Mouse (Mus musculus) CH12.LX (cell line): ENCODE results near the gene Tmcc1. TPM values are rescaled to one million over a fixed set of nuclear protein-coding genes. Genes with fewer than 3 reads are reported as not detected.
A peak's percentile ranks its signal among the peaks of the same experiment; 100 is the strongest.

Source experiments
- DNase-seq: peaks from one replicate; pipeline ENCODE4 v3.0.0-alpha.2; 2013; ENCODE audit errors: extremely low read depth
- H3K27ac ChIP-seq: 2 replicates; pipeline ENCODE4 v1.5.1; 2012; ENCODE audit warnings: low read depth, mild to moderate bottlenecking, control low read depth, moderate library complexity; ENCODE audit not compliant: insufficient read depth
- H3K27me3 ChIP-seq: replicated peaks from 2 replicates; pipeline ENCODE3; 2012; ENCODE audit warnings: inconsistent platforms
- H3K36me3 ChIP-seq, 2 experiments: replicated peaks in 1 of 2; 2 replicates each; pipeline versions ENCODE3 to v1.6.1; 2012; ENCODE audit warnings: inconsistent platforms in 1 of 2, low read length in 1 of 2, mild to moderate bottlenecking in 1 of 2, mixed read lengths in 1 of 2, moderate library complexity in 1 of 2; ENCODE audit not compliant: control insufficient read depth in 1 of 2, insufficient read depth in 1 of 2
- H3K4me1 ChIP-seq, 2 experiments: 2 replicates each; pipeline ENCODE4 v1.6.1; 2012; ENCODE audit warnings: inconsistent platforms in 1 of 2, moderate library complexity in 1 of 2; ENCODE audit not compliant: insufficient read depth in 2 of 2, control insufficient read depth in 1 of 2
- H3K4me2 ChIP-seq: 2 replicates; pipeline ENCODE4 v1.6.1; 2012; ENCODE audit warnings: low read depth, mild to moderate bottlenecking, control low read depth; ENCODE audit not compliant: poor library complexity, insufficient read depth, severe bottlenecking
- H3K4me3 ChIP-seq, 3 experiments: fragments of 150-350 bp in 1 of 3; sonication (generic) in 1 of 3; replicated peaks in 1 of 3; 2 replicates each; pipeline versions ENCODE3 to v1.5.1; 2011 to 2012; ENCODE audit warnings: low read depth in 2 of 3, low read length in 2 of 3, mild to moderate bottlenecking in 2 of 3, moderate library complexity in 2 of 3, control low read depth in 1 of 3, improper control_type of control experiment in 1 of 3, inconsistent platforms in 1 of 3, mixed read lengths in 1 of 3; ENCODE audit not compliant: poor library complexity in 1 of 3
- H3K79me2 ChIP-seq: replicated peaks from 2 replicates; pipeline ENCODE4 v1.6.1; 2012; ENCODE audit warnings: mild to moderate bottlenecking, moderate library complexity; ENCODE audit not compliant: control insufficient read depth, poor library complexity, insufficient read depth, severe bottlenecking; ENCODE audit errors: extremely low read depth
- H3K9ac ChIP-seq: 2 replicates; pipeline ENCODE4 v1.6.1; 2012; ENCODE audit warnings: low read depth, mild to moderate bottlenecking, control low read depth, moderate library complexity; ENCODE audit not compliant: insufficient read depth
- H3K9me3 ChIP-seq: replicated peaks from 2 replicates; pipeline ENCODE3; 2012; ENCODE audit warnings: low read length, inconsistent platforms, mixed read lengths
- CHD2 ChIP-seq: IDR thresholded peaks from 2 replicates; pipeline ENCODE4 v1.6.1; 2011; ENCODE audit warnings: low read length, improper control_type of control experiment
- CTCF ChIP-seq, 2 experiments: IDR thresholded peaks in 1 of 2; conservative IDR thresholded peaks in 1 of 2; 2 replicates each; pipeline ENCODE4 v1.5.1; 2011 to 2012; ENCODE audit warnings: low read depth in 2 of 2, low read length in 2 of 2, improper control_type of control experiment in 1 of 2, inconsistent platforms in 1 of 2, mild to moderate bottlenecking in 1 of 2, moderate library complexity in 1 of 2
- ELF1 ChIP-seq: IDR thresholded peaks from 2 replicates; pipeline ENCODE4 v1.6.1; 2014; ENCODE audit warnings: low read depth, mild to moderate bottlenecking, inconsistent platforms, low read length, improper control_type of control experiment
- EP300 ChIP-seq: IDR thresholded peaks from 2 replicates; pipeline ENCODE4 v1.6.1; 2011; ENCODE audit warnings: low read length, improper control_type of control experiment
- ETS1 ChIP-seq: conservative IDR thresholded peaks from 2 replicates; pipeline ENCODE4 v1.6.1; 2012; ENCODE audit warnings: low read depth, mild to moderate bottlenecking, inconsistent platforms, low read length, improper control_type of control experiment, moderate library complexity
- GABPA ChIP-seq: IDR thresholded peaks from 2 replicates; pipeline ENCODE4 v1.6.1; 2012; ENCODE audit warnings: low read depth, low read length, improper control_type of control experiment, inconsistent platforms; ENCODE audit not compliant: insufficient replicate concordance
- HCFC1 ChIP-seq: IDR thresholded peaks from 2 replicates; pipeline ENCODE4 v1.6.1; 2012; ENCODE audit warnings: low read depth, mild to moderate bottlenecking, inconsistent platforms, low read length, improper control_type of control experiment
- IRF4 ChIP-seq: IDR thresholded peaks from 2 replicates; pipeline ENCODE4 v1.6.1; 2014; ENCODE audit warnings: low read depth, mild to moderate bottlenecking, inconsistent platforms, low read length, improper control_type of control experiment
- JUND ChIP-seq: conservative IDR thresholded peaks from 2 replicates; pipeline ENCODE4 v1.6.1; 2011; ENCODE audit warnings: low read depth, low read length, improper control_type of control experiment
- KAT2A ChIP-seq: IDR thresholded peaks from 2 replicates; pipeline ENCODE4 v1.6.1; 2012; ENCODE audit warnings: low read length, improper control_type of control experiment, inconsistent platforms; ENCODE audit not compliant: insufficient replicate concordance
- MAX ChIP-seq: IDR thresholded peaks from 2 replicates; pipeline ENCODE4 v1.6.1; 2011; ENCODE audit warnings: low read length, improper control_type of control experiment
- MAZ ChIP-seq: IDR thresholded peaks from 2 replicates; pipeline ENCODE4 v1.6.1; 2012; ENCODE audit warnings: low read depth, mild to moderate bottlenecking, inconsistent platforms, low read length, improper control_type of control experiment, moderate library complexity
- MEF2A ChIP-seq: IDR thresholded peaks from 2 replicates; pipeline ENCODE4 v1.6.1; 2014; ENCODE audit warnings: low read depth, mild to moderate bottlenecking, inconsistent platforms, low read length, improper control_type of control experiment, borderline replicate concordance
- NRF1 ChIP-seq: IDR thresholded peaks from 2 replicates; pipeline ENCODE4 v1.6.1; 2014; ENCODE audit warnings: low read depth, mild to moderate bottlenecking, inconsistent platforms, low read length, improper control_type of control experiment, moderate library complexity
- PAX5 ChIP-seq: IDR thresholded peaks from 2 replicates; pipeline ENCODE4 v1.6.1; 2012; ENCODE audit warnings: low read length, inconsistent platforms, mixed read lengths
- POLR2A ChIP-seq: IDR thresholded peaks from 2 replicates; pipeline ENCODE4 v1.6.1; 2011; ENCODE audit warnings: low read depth, mild to moderate bottlenecking, improper control_type of control experiment, low read length
- RAD21 ChIP-seq: IDR thresholded peaks from 2 replicates; pipeline ENCODE4 v1.6.1; 2011; ENCODE audit warnings: low read depth, mild to moderate bottlenecking, low read length, improper control_type of control experiment, moderate library complexity
- RCOR1 ChIP-seq: conservative IDR thresholded peaks from 2 replicates; pipeline ENCODE4 v1.6.1; 2012; ENCODE audit warnings: low read depth, mild to moderate bottlenecking, inconsistent platforms, low read length, improper control_type of control experiment
- SIN3A ChIP-seq: IDR thresholded peaks from 2 replicates; pipeline ENCODE4 v1.6.1; 2012; ENCODE audit warnings: low read length, improper control_type of control experiment, inconsistent platforms
- SMC3 ChIP-seq: IDR thresholded peaks from 2 replicates; pipeline ENCODE4 v1.6.1; 2011; ENCODE audit warnings: low read depth, low read length, improper control_type of control experiment
- TBP ChIP-seq: conservative IDR thresholded peaks from 2 replicates; pipeline ENCODE4 v1.6.1; 2011; ENCODE audit warnings: low read depth, low read length, improper control_type of control experiment
- TCF12 ChIP-seq: IDR thresholded peaks from 2 replicates; pipeline ENCODE4 v1.6.1; 2014; ENCODE audit warnings: low read depth, mild to moderate bottlenecking, inconsistent platforms, low read length, improper control_type of control experiment
- ZC3H11A ChIP-seq: IDR thresholded peaks from 2 replicates; pipeline ENCODE4 v1.6.1; 2012; ENCODE audit warnings: low read depth, mild to moderate bottlenecking, inconsistent platforms, low read length, improper control_type of control experiment
- ZKSCAN1 ChIP-seq: IDR thresholded peaks from 2 replicates; pipeline ENCODE4 v1.6.1; 2012; ENCODE audit warnings: low read depth, inconsistent platforms, low read length, improper control_type of control experiment, borderline replicate concordance
- ZMIZ1 ChIP-seq: IDR thresholded peaks from 2 replicates; pipeline ENCODE4 v1.6.1; 2012; ENCODE audit warnings: low read depth, mild to moderate bottlenecking, inconsistent platforms, low read length, improper control_type of control experiment
- dilution Hi-C: fragments of 300-500 bp; cut with MboI; formaldehyde crosslinking; loops from 2 replicates; pipeline ENCODE4 v1.14.3; 2020; ENCODE audit warnings: low sequenced_read_pairs; ENCODE audit not compliant: extremely low pct_unique_long_range_greater_than_20kb, extremely low pct_ligation_motif_present
- in situ Hi-C: fragments of 300-500 bp; cut with MboI; formaldehyde crosslinking; loops from 3 replicates; pipeline ENCODE4 v1.14.3; 2019; ENCODE audit warnings: low sequenced_read_pairs, low pct_ligation_motif_present, low pct_unique_long_range_greater_than_20kb, mixed read lengths
- polyA plus RNA-seq: library from polyadenylated mRNA; unstranded; fragments of >175 nt; gene quantifications from 2 replicates; pipeline ENCODE4 v1.2.1, GENCODE M21; 2012; ENCODE audit warnings: low read depth; ENCODE audit not compliant: insufficient read length
- total RNA-seq, 2 experiments: library from RNA; depleted of rRNA; stranded (reverse); fragments of 300-350 nt in 1 of 2; fragments of >200 nt in 1 of 2; gene quantifications; 2 replicates each; pipeline ENCODE4 v1.2.3; 2012 to 2014

The Tmcc1 gene
- total and polyA plus RNA-seq, 3 experiments: 3.6 to 60.8 (median 3.7) TPM

- dilution Hi-C loops: no loop called here
- peak; percentile 78 for DNase-seq
- Histone ChIP-seq H3K79me2 (peaks cover 27% of the 10 kb centered on the region), H3K27me3 (peaks cover 11% of the 10 kb centered on the region), H3K36me3 (no peaks in the 10 kb centered on the region), H3K4me1 (peaks cover 29 to 69% of the 10 kb centered on the region in 2 experiments), H3K27ac (peak overlapping the region; percentile 92), H3K4me2 (peak overlapping the region; percentile 52), H3K9me3 (no peaks in the 10 kb centered on the region), H3K4me3 (peak overlapping the region in 1 of 3 experiments; percentile 20), H3K9ac (peak overlapping the region; percentile 8; the same call in 1 of the 2 replicates)
- peak; percentile 79 for TF ChIP-seq ELF1
- peak in 1 of 2 experiments; percentile 73; a peak in 2 of 4 replicates for TF ChIP-seq CTCF (conservative IDR thresholded peaks at IDR 0.05 in 1 of 2, IDR thresholded peaks at IDR 0.05 in 1 of 2; ENCODE audit: low read depth in 2 of 2, low read length in 2 of 2)
- TF ChIP-seq KAT2A: no peak
- TF ChIP-seq TCF12: peak; percentile 49; the same call in 1 of the 2 replicates
- peak; percentile 58; the same call in 1 of the 2 replicates for TF ChIP-seq MEF2A
- 0 out of 2 replicates have a peak, but pooled peaks have one; percentile 35 for TF ChIP-seq RCOR1
- TF ChIP-seq ZMIZ1: 0 out of 2 replicates have a peak, but pooled peaks have one; percentile 31
- TF ChIP-seq SMC3: peak; percentile 76
- no peak for TF ChIP-seq ZKSCAN1
- TF ChIP-seq HCFC1: peak; percentile 46
- TF ChIP-seq POLR2A: 0 out of 2 replicates have a peak, but pooled peaks have one; percentile 35
- TF ChIP-seq MAZ: peak; percentile 86
- TF ChIP-seq ETS1: peak; percentile 36; the same call in 1 of the 2 replicates
- no peak for TF ChIP-seq JUND
- TF ChIP-seq TBP: 0 out of 2 replicates have a peak, but pooled peaks have one; percentile 23
- TF ChIP-seq SIN3A: peak; percentile 29; the same call in 1 of the 2 replicates
- TF ChIP-seq CHD2: peak; percentile 76
- 0 out of 2 replicates have a peak, but pooled peaks have one; percentile 28 for TF ChIP-seq NRF1
- TF ChIP-seq GABPA: no peak
- TF ChIP-seq EP300: no peak; the same call in 1 of the 2 replicates
- TF ChIP-seq MAX: 0 out of 2 replicates have a peak, but pooled peaks have one; percentile 66
- TF ChIP-seq ZC3H11A: peak; percentile 27
- TF ChIP-seq RAD21: peak; percentile 75
- no peak for TF ChIP-seq PAX5
- TF ChIP-seq IRF4: peak; percentile 67
- in situ Hi-C loops: loop anchor here (5.0 kb wide), 1 partner anchor 94 kb away; no protein-coding TSS in a partner anchor
These were observed 197.0 kb downstream of the Tmcc1 start for GRCm38 (mm10) chr6:115996171-115996851.
